Mouse (Mus musculus) hindbrain, embryonic 10.5 days (tissue): ENCODE data around the gene Rab11fip3. TPM values are rescaled to one million over a fixed set of nuclear protein-coding genes. Genes with fewer than 3 reads are reported as not detected.
A peak's percentile ranks its signal among the peaks of the same experiment; 100 is the strongest.

Source experiments
- DNase-seq: peaks from one replicate; pipeline ENCODE4 v3.0.0-alpha.2; 2017; ENCODE audit warnings: low spot score
- H3K27ac ChIP-seq: fragments of 300-500 bp; sonication (generic); 2 replicates; pipeline ENCODE4 v1.5.1; 2016; ENCODE audit warnings: mild to moderate bottlenecking, moderate library complexity
- H3K27me3 ChIP-seq: fragments of 300-500 bp; sonication (generic); 2 replicates; pipeline ENCODE4 v1.6.1; 2016; ENCODE audit warnings: mild to moderate bottlenecking; ENCODE audit not compliant: poor library complexity, insufficient read depth, severe bottlenecking
- H3K36me3 ChIP-seq: fragments of 300-500 bp; sonication (generic); 2 replicates; pipeline ENCODE4 v1.6.1; 2016; ENCODE audit warnings: mild to moderate bottlenecking, moderate library complexity
- H3K4me1 ChIP-seq: fragments of 300-500 bp; sonication (generic); replicated peaks from 2 replicates; pipeline ENCODE4 v1.6.1; 2016; ENCODE audit warnings: mild to moderate bottlenecking
- H3K4me3 ChIP-seq: fragments of 300-500 bp; sonication (generic); 2 replicates; pipeline ENCODE4 v1.5.1; 2016; ENCODE audit warnings: mild to moderate bottlenecking, moderate library complexity
- H3K9me3 ChIP-seq: fragments of 300-500 bp; sonication (generic); 2 replicates; pipeline ENCODE4 v1.6.1; 2016; ENCODE audit warnings: mild to moderate bottlenecking, moderate library complexity
- WGBS: fragments of 180-500 bp; shearing (Covaris S2); methylation state at CpG from one replicate; pipeline ENCODE4 v1.1.7; 2016; 5-methylcytosine and 5-hydroxymethylcytosine counted together
- polyA plus RNA-seq: library from polyadenylated mRNA; unstranded; fragments of >200 nt; fragmentation: Nextera tagmentation; extraction: Ambion mirVana; gene quantifications from 2 replicates; pipeline ENCODE4 v1.2.1, GENCODE M21; 2016

Rab11fip3 gene
- polyA plus RNA-seq, 1 experiment from 2014 or later, result 30.9 TPM

DNA sequence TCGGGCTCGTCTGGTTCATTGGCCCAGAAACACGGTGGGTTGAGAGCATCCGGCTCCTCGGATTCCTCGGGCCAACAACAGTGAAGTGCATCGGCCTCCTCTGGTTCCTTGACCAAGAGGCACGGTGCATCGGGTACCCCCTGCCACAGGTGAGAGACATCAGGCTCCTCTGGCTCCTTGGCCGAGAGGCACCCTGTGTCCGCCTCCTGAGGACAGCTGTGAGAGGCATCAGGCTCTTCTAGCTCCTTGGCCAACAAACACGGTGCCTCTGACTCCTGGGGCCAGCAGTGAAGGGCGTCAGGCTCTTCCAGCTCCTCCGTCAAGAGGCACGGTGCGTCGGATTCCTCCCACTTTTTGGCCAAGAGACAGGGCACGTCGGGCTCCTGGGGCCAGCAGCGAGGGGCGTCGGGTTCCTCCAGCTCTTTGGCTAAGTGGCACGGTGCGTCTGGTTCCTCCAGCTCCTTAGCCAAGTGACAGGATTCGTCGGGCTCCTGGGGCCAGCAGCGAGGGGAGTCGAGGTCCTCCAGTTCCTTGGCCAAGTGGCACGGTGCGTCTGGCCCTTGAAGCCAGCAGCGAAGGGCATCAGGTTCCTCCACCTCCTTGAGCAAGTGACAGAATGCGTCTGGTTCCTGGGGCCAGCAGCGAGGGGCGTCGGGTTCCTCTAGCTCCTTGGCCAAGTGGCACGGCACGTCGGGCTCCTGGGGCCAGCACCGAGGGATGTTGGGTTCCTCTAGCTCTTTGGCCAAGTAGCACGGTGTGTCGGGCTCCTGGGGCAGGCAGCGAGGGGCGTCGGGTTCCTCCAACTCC lies 1.1 kb downstream of the Rab11fip3 start:
- peak overlapping the region; percentile 95 for H3K27ac ChIP-seq
- peak overlapping the region; percentile 97 for H3K4me3 ChIP-seq
- DNase-seq, result peak; percentile 67
- under 1% methylated on average over 44 of the region's 44 CpGs for WGBS
- peaks cover 52% of the 10 kb centered on the region for H3K4me1 ChIP-seq
- H3K27me3 ChIP-seq, result peaks cover 24% of the 10 kb centered on the region
- H3K36me3 ChIP-seq, result peaks cover 35% of the 10 kb centered on the region
- H3K9me3 ChIP-seq, result no peaks in the 10 kb centered on the region

GRCm38 (mm10) chr17:26066488-26067020 lies 2.8 kb downstream of the Rab11fip3 start:
- H3K27ac ChIP-seq, result no peak overlapping the region
- H3K36me3 ChIP-seq, result peaks cover 52% of the 10 kb centered on the region
- DNase-seq, result no peak
- H3K9me3 ChIP-seq, result no peaks in the 10 kb centered on the region
- peaks cover 52% of the 10 kb centered on the region for H3K4me1 ChIP-seq
- WGBS, result 91% methylated on average over 7 of the region's 7 CpGs
- H3K27me3 ChIP-seq, result peaks cover 16% of the 10 kb centered on the region
- H3K4me3 ChIP-seq, result peak overlapping the region; percentile 97

DNA sequence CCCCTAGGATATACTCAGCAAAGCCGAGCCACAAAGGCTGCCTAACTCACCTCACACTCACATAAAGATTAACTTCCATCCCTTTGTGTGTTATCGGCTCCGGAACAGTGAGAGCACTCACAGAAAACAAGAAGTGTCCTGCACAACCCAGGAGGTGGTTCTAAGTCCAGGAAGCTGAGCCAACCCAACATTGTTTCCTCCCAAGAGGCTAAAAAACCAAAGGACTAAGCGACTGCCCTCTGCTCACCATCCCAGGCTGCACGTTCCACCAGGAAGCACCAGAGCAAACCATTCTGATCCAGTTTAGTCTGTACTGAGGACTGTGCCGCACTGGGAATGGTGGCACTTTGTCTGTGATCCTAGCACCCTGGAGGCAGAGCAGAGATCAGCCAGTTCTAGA lies 4.4 kb downstream of the Rab11fip3 start:
- Histone ChIP-seq H3K27me3 (peaks cover under 1% of the 10 kb centered on the region; the same call in 1 of the 2 replicates), H3K9me3 (no peaks in the 10 kb centered on the region), H3K4me1 (peaks cover 50% of the 10 kb centered on the region), H3K36me3 (peaks cover 65% of the 10 kb centered on the region), H3K4me3 (no peak overlapping the region), H3K27ac (no peak overlapping the region)
- WGBS, result 78% methylated on average over 6 of the region's 6 CpGs
- DNase-seq, result no peak

GRCm38 (mm10) chr17:26057787-26058567 lies 11.4 kb downstream of the Rab11fip3 start:
- Histone ChIP-seq H3K36me3 (peaks cover 95% of the 10 kb centered on the region), H3K27me3 (no peaks in the 10 kb centered on the region), H3K9me3 (no peaks in the 10 kb centered on the region), H3K27ac (no peak overlapping the region), H3K4me1 (peaks cover 26% of the 10 kb centered on the region), H3K4me3 (no peak overlapping the region)
- DNase-seq, result no peak
- WGBS, result 85% methylated on average over 9 of the region's 9 CpGs

GRCm38 (mm10) chr17:26057278-26057677 lies 12.1 kb downstream of the Rab11fip3 start:
- Histone ChIP-seq H3K4me1 (peaks cover 26% of the 10 kb centered on the region), H3K36me3 (peaks cover 93% of the 10 kb centered on the region)
- 93% methylated on average over 8 of the region's 8 CpGs for WGBS

DNA sequence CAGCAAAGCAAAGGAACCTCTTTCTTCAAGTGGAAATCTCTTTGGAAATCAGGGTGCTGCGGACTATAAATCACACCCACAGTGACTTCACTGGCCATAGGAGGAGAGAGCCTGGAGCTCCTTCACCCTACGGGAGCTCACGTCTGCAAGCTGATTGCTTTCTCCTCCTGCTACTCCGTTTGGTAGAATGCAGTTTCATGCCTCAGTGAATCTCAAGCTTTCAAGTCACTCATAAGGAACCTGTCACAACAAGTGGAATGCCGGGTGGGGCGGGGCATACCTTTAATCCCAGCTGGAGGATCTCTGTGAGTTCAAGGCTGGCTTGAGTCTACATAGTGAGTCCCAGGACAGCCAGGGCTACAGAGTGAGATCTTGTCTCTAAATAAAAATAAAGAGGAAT lies 14.2 kb downstream of the Rab11fip3 start:
- Histone ChIP-seq H3K4me1 (peaks cover 26% of the 10 kb centered on the region), H3K36me3 (peaks cover 92% of the 10 kb centered on the region), H3K9me3 (no peaks in the 10 kb centered on the region), H3K27ac (no peak overlapping the region), H3K4me3 (no peak overlapping the region), H3K27me3 (no peaks in the 10 kb centered on the region)
- no peak for DNase-seq
- WGBS, result 60% methylated on average over 6 of the region's 6 CpGs

More at GRCm38 (mm10) chr17:26057278-26057677, 12.1 kb downstream of the Rab11fip3 start:
- Histone ChIP-seq H3K9me3 (no peaks in the 10 kb centered on the region), H3K27ac (no peak overlapping the region), H3K27me3 (no peaks in the 10 kb centered on the region), H3K4me3 (no peak overlapping the region)
- no peak for DNase-seq

GRCm38 (mm10) chr17:26054133-26054845 lies 15.1 kb downstream of the Rab11fip3 start:
- H3K36me3 ChIP-seq, result peaks cover 87% of the 10 kb centered on the region

DNA sequence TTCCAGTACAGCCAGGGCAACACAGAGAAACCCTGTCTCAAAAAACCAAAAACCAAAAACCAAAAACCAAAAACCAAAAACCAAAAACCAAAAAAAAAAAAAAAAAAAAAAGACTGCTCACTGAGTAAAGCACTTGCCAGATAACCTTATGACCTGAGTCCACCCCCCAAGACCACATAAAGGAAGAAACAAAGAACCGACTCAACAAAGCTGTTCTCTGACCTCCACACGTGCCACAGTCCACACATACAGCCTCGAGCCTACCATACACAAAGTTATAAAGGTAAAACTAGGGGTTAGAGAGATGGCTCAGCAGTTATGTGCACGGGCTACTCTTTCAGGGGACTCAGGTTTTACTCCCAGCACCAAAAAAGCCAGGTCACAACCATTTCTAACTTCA lies 16.6 kb downstream of the Rab11fip3 start:
- DNase-seq, result no peak
- Histone ChIP-seq H3K4me1 (peaks cover 26% of the 10 kb centered on the region), H3K4me3 (no peak overlapping the region), H3K27me3 (no peaks in the 10 kb centered on the region), H3K9me3 (no peaks in the 10 kb centered on the region), H3K27ac (no peak overlapping the region), H3K36me3 (peaks cover 79% of the 10 kb centered on the region)
- WGBS, result 83% methylated on average over 4 of the region's 4 CpGs

More at GRCm38 (mm10) chr17:26054133-26054845, 15.1 kb downstream of the Rab11fip3 start:
- Histone ChIP-seq H3K27ac (no peak overlapping the region), H3K9me3 (no peaks in the 10 kb centered on the region), H3K4me3 (no peak overlapping the region), H3K27me3 (no peaks in the 10 kb centered on the region), H3K4me1 (peaks cover 26% of the 10 kb centered on the region)
- no peak for DNase-seq
- 66% methylated on average over 17 of the region's 17 CpGs for WGBS

- H3K36me3 ChIP-seq, result peaks cover 73% of the 10 kb centered on the region
- H3K27ac ChIP-seq, result no peak overlapping the region
- no peak overlapping the region for H3K4me3 ChIP-seq
- H3K9me3 ChIP-seq, result no peaks in the 10 kb centered on the region
- WGBS, result 93% methylated on average over 4 of the region's 4 CpGs
- DNase-seq, result no peak
- no peaks in the 10 kb centered on the region for H3K27me3 ChIP-seq
- H3K4me1 ChIP-seq, result peaks cover 26% of the 10 kb centered on the region
Observed at GRCm38 (mm10) chr17:26052074-26052473, 17.3 kb downstream of the Rab11fip3 start.

- H3K4me1 ChIP-seq, result peaks cover 13% of the 10 kb centered on the region; the same call in 1 of the 2 replicates
- no peaks in the 10 kb centered on the region for H3K9me3 ChIP-seq
- H3K36me3 ChIP-seq, result peaks cover 36% of the 10 kb centered on the region
- no peak for DNase-seq
- H3K27ac ChIP-seq, result no peak overlapping the region
- H3K4me3 ChIP-seq, result no peak overlapping the region
- H3K27me3 ChIP-seq, result no peaks in the 10 kb centered on the region
- 90% methylated on average over 8 of the region's 8 CpGs for WGBS
Observed at GRCm38 (mm10) chr17:26048118-26048517, 21.2 kb downstream of the Rab11fip3 start.

DNA sequence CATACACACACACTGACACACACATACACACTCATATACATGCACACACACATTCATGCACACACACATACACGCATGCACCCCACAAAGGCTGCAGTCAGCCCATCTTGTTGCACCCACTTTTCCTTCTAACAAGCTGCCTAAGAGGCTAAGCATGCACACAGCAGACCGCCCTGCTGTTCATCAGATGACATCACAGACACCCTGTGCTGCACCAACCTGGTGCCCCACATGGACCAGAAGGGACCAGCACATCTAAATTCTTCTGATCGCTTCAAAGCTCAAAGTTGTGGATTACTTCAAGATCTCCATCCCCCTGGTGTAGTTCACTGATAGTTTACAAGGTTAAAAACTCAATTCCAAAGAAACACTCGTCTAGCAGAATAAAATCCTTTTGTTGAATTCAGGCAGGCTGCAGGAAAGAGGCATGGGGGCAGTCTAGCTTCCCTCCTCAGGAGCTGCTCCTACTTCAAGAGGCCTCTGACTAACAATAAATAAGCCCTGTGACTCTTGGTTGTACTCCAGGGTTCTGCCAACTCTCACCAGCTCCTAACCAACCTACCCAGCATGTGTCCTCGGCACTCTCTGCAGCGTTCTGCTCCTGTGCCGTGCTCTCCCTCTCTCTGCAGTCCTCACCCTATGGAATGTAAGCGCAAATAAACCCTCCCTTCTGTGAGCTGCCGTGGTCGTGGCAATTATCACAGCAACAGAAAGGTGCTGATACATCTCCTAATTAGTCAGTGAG lies 22.9 kb downstream of the Rab11fip3 start:
- H3K27me3 ChIP-seq, result no peaks in the 10 kb centered on the region
- DNase-seq, result no peak
- H3K36me3 ChIP-seq, result peaks cover 21% of the 10 kb centered on the region
- WGBS, result 69% methylated on average over 10 of the region's 10 CpGs
- peaks cover 21% of the 10 kb centered on the region; the same call in 1 of the 2 replicates for H3K4me1 ChIP-seq
- no peak overlapping the region for H3K27ac ChIP-seq
- H3K4me3 ChIP-seq, result no peak overlapping the region
- H3K9me3 ChIP-seq, result no peaks in the 10 kb centered on the region

DNA sequence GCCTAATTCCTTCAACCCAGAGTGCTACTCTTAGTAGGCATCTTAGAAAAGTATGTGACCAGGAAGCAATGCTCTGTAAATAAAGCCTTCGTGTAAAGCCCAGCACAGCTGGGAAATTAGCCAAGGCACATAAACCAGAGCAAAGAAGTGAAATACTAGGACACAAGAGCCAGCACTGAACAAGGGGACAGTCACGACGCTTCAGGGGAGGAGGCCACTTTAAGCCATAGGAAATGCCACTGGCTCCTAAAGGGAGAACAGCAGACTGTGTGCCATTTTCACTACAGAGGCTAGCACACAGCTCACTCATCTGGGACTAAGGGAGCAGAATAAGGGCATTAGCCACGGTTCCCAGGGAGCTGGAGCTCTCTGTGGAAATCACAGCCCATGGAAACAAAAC lies 24.1 kb downstream of the Rab11fip3 start:
- Histone ChIP-seq H3K36me3 (peaks cover 13% of the 10 kb centered on the region; the same call in 1 of the 2 replicates), H3K27me3 (no peaks in the 10 kb centered on the region), H3K4me3 (no peak overlapping the region), H3K4me1 (peaks cover 25% of the 10 kb centered on the region; the same call in 1 of the 2 replicates), H3K27ac (no peak overlapping the region), H3K9me3 (no peaks in the 10 kb centered on the region)
- WGBS, result 61% methylated on average over 4 of the region's 4 CpGs
- no peak for DNase-seq
